Mouse (Mus musculus): ENCODE measurements around the gene Atg5.

DNA sequence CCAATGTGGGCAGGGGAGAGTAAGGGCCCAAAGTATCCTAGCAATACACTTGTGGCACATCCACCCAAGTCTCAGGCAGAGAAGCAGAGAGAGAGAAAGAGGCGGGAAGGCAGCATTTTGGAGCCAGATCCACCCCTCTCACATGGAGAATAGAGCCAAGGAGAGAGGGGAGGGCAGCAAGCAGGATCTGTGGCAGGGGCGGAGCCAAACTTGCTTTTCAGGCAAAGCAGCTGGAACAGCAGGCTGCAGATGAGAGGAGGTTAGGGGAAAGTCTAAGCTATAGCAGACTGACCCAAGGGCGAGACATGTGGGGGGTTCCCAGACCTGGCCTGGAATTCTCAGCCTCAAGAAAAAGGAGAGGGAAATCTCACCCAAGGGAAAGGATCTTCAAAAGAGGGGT, 2.3 kb upstream of the Atg5 start:
- TF ChIP-seq CTCF (IDR thresholded peaks at IDR 0.05; ENCODE audit: low read depth, low read length): no peak
- 0 out of 2 replicates have a peak, but pooled peaks have one; percentile 25 for TF ChIP-seq EP300 (IDR thresholded peaks at IDR 0.05; ENCODE audit: insufficient read depth, low read depth, low read length)
- no peak for TF ChIP-seq POLR2A (IDR thresholded peaks at IDR 0.05; ENCODE audit: insufficient read depth, low read length)

All from ES-Bruce4 (cell line).